Mouse (Mus musculus) liver, adult (tissue): ENCODE data around the gene Inava.

Experiments
- GATA4 ChIP-seq: IDR thresholded peaks from 2 replicates; pipeline ENCODE4 v1.6.1; 2014; ENCODE audit warnings: mild to moderate bottlenecking, low read length; ENCODE audit not compliant: insufficient replicate concordance

Inava gene

GRCm38 (mm10) chr1:136179511-136180001 lies 54.5 kb downstream of the Inava start:
- no peak for TF ChIP-seq GATA4

- TF ChIP-seq GATA4 = no peak
Measured at GRCm38 (mm10) chr1:136178741-136179140, 55.3 kb downstream of the Inava start.

- TF ChIP-seq GATA4 = no peak
Measured at GRCm38 (mm10) chr1:136177085-136177484, 57.0 kb downstream of the Inava start.

- TF ChIP-seq GATA4 = no peak
Measured at GRCm38 (mm10) chr1:136175183-136175582, 58.9 kb downstream of the Inava start.

GRCm38 (mm10) chr1:136174101-136174606 lies 59.9 kb downstream of the Inava start:
- TF ChIP-seq GATA4 = no peak

- no peak for TF ChIP-seq GATA4
Measured at GRCm38 (mm10) chr1:136172696-136173095, 61.4 kb downstream of the Inava start.

GRCm38 (mm10) chr1:136170109-136170508 lies 64.0 kb downstream of the Inava start:
- no peak for TF ChIP-seq GATA4

GRCm38 (mm10) chr1:136167657-136168056 lies 66.4 kb downstream of the Inava start:
- TF ChIP-seq GATA4 = no peak

- no peak for TF ChIP-seq GATA4
Measured at GRCm38 (mm10) chr1:136165436-136165835, 68.6 kb downstream of the Inava start.
